Mouse (Mus musculus): ENCODE data around the gene Zwilch. TPM values are rescaled to one million over a fixed set of nuclear protein-coding genes. Genes with fewer than 3 reads are reported as not detected.
"Not testable (repeated sequence)": the region's sequence is repeated elsewhere in the genome, so short reads cannot be mapped to it uniquely, and the experiment has no call there.

Gene Zwilch
- polyA plus RNA-seq, 1 experiment from 2014 or later = 24.0 TPM

GRCm38 (mm10) chr9:64195554-64195953, 22.6 kb upstream of the Zwilch start:
- Histone ChIP-seq H3K27me3 (ENCODE audit: control insufficient read depth, insufficient read depth, low read length) (no peaks in the 10 kb centered on the region), H3K27ac (ENCODE audit: low read depth, low read length) (no peak overlapping the region), H3K36me3 (ENCODE audit: control insufficient read depth, insufficient read depth, low read length) (peaks cover 4% of the 10 kb centered on the region; the same call in 1 of the 2 replicates), H3K9ac (ENCODE audit: low read length) (no peak overlapping the region), H3K4me2 (ENCODE audit: low read depth) (no peak overlapping the region), H3K4me3 (ENCODE audit: low read depth, low read length) (no peak overlapping the region), H3K4me1 (ENCODE audit: control insufficient read depth, insufficient read depth, low read length) (no peaks in the 10 kb centered on the region), H3K9me3 (ENCODE audit: control insufficient read depth, low read length) (no peaks in the 10 kb centered on the region)
- ATAC-seq (ENCODE audit: insufficient read depth, low FRiP score, low TSS enrichment) (no peak), DNase-seq (ENCODE audit: low spot score) (no peak)
- 84% methylated on average over 4 of the region's 4 CpGs for WGBS

DNA sequence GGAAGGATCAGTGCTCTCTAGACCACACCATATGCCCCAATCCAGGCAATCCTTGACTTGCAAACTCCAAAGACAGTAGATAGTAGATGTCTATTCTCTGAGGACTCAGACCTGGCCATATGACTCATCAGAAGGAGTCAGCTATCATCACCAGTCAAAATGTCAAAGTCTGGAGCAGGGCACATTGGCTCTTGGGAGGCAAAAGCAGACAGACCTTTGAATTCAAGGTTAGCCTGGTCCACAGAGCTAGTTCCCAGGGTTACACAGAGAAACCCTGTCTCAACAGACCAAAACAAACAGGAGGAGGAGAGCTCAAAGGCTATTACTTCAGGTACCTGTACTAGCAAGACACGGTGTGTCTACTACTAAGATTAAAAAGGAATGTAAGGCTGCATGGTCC, 21.0 kb upstream of the Zwilch start:
- ATAC-seq (ENCODE audit: insufficient read depth, low FRiP score, low TSS enrichment) = no peak
- no peak overlapping the region for H3K9ac ChIP-seq (ENCODE audit: low read length)
- H3K4me1 ChIP-seq (ENCODE audit: control insufficient read depth, insufficient read depth, low read length) = no peaks in the 10 kb centered on the region
- H3K4me3 ChIP-seq (ENCODE audit: low read depth, low read length) = no peak overlapping the region
- no peak overlapping the region for H3K27ac ChIP-seq (ENCODE audit: low read depth, low read length)
- no peaks in the 10 kb centered on the region for H3K9me3 ChIP-seq (ENCODE audit: control insufficient read depth, low read length)
- no peaks in the 10 kb centered on the region for H3K27me3 ChIP-seq (ENCODE audit: control insufficient read depth, insufficient read depth, low read length)
- no peak overlapping the region for H3K4me2 ChIP-seq (ENCODE audit: low read depth)
- 92% methylated on average over 1 of the region's 1 CpGs for WGBS
- no peak for DNase-seq (ENCODE audit: low spot score)
- peaks cover 4% of the 10 kb centered on the region; the same call in 1 of the 2 replicates for H3K36me3 ChIP-seq (ENCODE audit: control insufficient read depth, insufficient read depth, low read length)

DNA sequence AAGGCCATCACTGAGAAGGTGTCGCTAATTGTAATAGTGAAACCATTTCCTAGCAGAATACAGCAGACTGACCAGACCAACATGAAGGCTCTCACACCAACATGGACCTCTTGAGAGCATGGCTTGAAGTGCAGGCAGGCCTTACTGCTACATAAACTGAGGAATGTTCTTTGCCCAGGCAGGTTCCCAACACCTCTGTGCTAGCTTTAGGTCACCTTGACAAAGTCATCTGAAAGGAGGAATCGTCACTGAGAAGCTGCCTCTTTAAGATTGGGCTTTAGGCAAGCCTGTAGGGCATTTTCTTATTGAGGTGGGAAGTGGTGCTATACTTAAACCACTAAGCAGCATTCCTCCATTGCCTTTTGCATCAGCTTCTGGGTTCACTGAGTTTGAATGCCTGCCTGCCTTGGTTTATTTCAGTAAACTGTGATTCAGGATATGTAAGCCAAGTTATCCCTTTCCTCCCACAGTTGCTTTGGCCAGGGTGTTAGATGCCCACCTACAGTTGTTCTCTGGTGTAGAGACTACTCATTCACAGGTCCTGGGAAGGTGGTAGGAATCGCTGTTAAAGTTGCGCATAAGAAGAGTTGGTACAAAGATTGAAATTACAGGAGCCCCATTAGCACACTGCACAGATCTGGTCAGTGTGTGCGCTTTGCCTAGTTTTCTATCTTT, 11.4 kb upstream of the Zwilch start:
- Histone ChIP-seq H3K4me1 (ENCODE audit: control insufficient read depth, insufficient read depth, low read length) (0 out of 2 replicates have a peak, but pooled peaks cover 2% of the 10 kb centered on the region), H3K9me3 (ENCODE audit: control insufficient read depth, low read length) (no peaks in the 10 kb centered on the region), H3K36me3 (ENCODE audit: control insufficient read depth, insufficient read depth, low read length) (no peaks in the 10 kb centered on the region; the same call in 1 of the 2 replicates), H3K9ac (ENCODE audit: low read length) (no peak overlapping the region), H3K27me3 (ENCODE audit: control insufficient read depth, insufficient read depth, low read length) (no peaks in the 10 kb centered on the region), H3K4me2 (ENCODE audit: low read depth) (no peak overlapping the region), H3K27ac (ENCODE audit: low read depth, low read length) (no peak overlapping the region), H3K4me3 (ENCODE audit: low read depth, low read length) (no peak overlapping the region)
- 96% methylated on average over 5 of the region's 5 CpGs for WGBS
- no peak for DNase-seq (ENCODE audit: low spot score)
- no peak for ATAC-seq (ENCODE audit: insufficient read depth, low FRiP score, low TSS enrichment)

- H3K9ac ChIP-seq (ENCODE audit: low read length); H3K36me3 ChIP-seq (ENCODE audit: control insufficient read depth, insufficient read depth, low read length); H3K27me3 ChIP-seq (ENCODE audit: control insufficient read depth, insufficient read depth, low read length); H3K27ac ChIP-seq (ENCODE audit: low read depth, low read length); H3K4me3 ChIP-seq (ENCODE audit: low read depth, low read length); ATAC-seq (ENCODE audit: insufficient read depth, low FRiP score, low TSS enrichment); DNase-seq (ENCODE audit: low spot score); H3K9me3 ChIP-seq (ENCODE audit: control insufficient read depth, low read length); H3K4me1 ChIP-seq (ENCODE audit: control insufficient read depth, insufficient read depth, low read length); H3K4me2 ChIP-seq (ENCODE audit: low read depth): not testable (repeated sequence)
- 88% methylated on average over 5 of the region's 5 CpGs for WGBS
These were observed 10.4 kb upstream of the Zwilch start for GRCm38 (mm10) chr9:64183295-64183694.

DNA sequence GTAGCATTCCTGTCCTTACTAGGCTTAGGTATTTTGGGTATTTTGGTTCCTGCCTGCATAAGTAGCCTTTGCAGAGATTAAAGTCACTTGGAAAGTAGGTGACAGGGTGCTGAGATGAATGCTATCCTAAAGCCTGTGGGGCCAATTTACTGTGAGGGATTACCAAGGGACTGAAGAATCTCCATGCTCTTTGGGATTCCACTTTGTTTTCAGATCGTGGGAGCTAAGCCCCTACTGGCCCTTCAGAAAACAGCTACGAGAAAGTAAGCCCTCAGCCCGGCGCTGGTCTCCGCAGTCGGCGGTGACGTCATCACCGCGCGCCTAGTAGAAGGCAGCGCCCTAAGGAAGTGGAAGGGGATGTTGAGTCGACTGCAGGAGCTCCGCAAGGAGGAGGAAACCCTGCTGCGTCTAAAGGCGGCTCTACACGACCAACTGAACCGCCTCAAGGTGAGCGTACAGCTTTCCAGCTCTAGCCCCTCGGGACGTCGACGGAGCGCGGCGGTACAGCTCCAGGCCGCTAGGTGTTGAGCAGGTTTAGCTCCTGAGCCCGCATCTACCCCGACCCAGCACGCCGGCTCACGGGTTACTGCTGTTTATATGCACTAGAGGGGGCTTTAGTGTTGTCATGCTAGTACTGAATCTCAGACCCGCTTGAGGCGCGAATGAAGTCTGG, 6.2 kb upstream of the Zwilch start, which contains the start of gene Snapc5:
Gene Snapc5 (plus strand): TSS at position 301 of the 673 bp plus-strand sequence.
- peak; percentile 96 for ATAC-seq (ENCODE audit: insufficient read depth, low FRiP score, low TSS enrichment)
- Histone ChIP-seq H3K36me3 (ENCODE audit: control insufficient read depth, insufficient read depth, low read length) (peaks cover 5% of the 10 kb centered on the region), H3K4me3 (ENCODE audit: low read depth, low read length) (peak within 1 kb of the TSS; percentile 54)

DNA sequence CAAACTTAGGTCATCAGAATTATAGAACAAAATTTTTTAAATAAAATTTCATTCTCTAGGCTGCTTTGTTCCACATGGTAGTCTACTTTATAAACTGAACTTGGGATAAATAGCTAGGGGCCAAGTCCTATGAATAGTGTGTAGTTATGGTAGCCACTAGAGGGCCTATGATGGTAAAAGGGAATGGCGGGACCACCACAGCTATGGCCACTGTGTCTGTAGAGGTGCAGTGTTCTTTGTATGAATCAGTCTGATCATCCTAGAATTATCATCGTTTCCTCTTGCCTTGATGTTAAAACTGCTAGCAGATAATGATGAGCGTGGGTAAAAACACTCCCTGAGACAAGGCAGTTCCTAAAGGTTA, 5.7 kb upstream of the Zwilch start:
- peaks cover 5% of the 10 kb centered on the region for H3K36me3 ChIP-seq (ENCODE audit: control insufficient read depth, insufficient read depth, low read length)
- 43% methylated on average over 3 of the region's 3 CpGs for WGBS
- no peaks in the 10 kb centered on the region for H3K27me3 ChIP-seq (ENCODE audit: control insufficient read depth, insufficient read depth, low read length)
- DNase-seq (ENCODE audit: low spot score) (peak; percentile 35), ATAC-seq (ENCODE audit: insufficient read depth, low FRiP score, low TSS enrichment) (peak; percentile 54; the same call in 1 of the 2 replicates)
- no peaks in the 10 kb centered on the region for H3K9me3 ChIP-seq (ENCODE audit: control insufficient read depth, low read length)
- H3K4me3 ChIP-seq (ENCODE audit: low read depth, low read length) = no peak overlapping the region
- peak overlapping the region; percentile 41 for H3K4me2 ChIP-seq (ENCODE audit: low read depth)
- 0 out of 2 replicates have a peak, but pooled peaks cover 2% of the 10 kb centered on the region for H3K4me1 ChIP-seq (ENCODE audit: control insufficient read depth, insufficient read depth, low read length)
- peak overlapping the region; percentile 47; the same call in 1 of the 2 replicates for H3K27ac ChIP-seq (ENCODE audit: low read depth, low read length)
- H3K9ac ChIP-seq (ENCODE audit: low read length) = no peak overlapping the region

More for the DNA sequence above, 6.2 kb upstream of the Zwilch start, which contains the start of gene Snapc5:
- Histone ChIP-seq H3K9ac (ENCODE audit: low read length) (peak within 1 kb of the TSS; percentile 59), H3K27me3 (ENCODE audit: control insufficient read depth, insufficient read depth, low read length) (no peaks in the 10 kb centered on the region), H3K9me3 (ENCODE audit: control insufficient read depth, low read length) (no peaks in the 10 kb centered on the region), H3K4me2 (ENCODE audit: low read depth) (peak within 1 kb of the TSS; percentile 41), H3K4me1 (ENCODE audit: control insufficient read depth, insufficient read depth, low read length) (0 out of 2 replicates have a peak, but pooled peaks cover 2% of the 10 kb centered on the region), H3K27ac (ENCODE audit: low read depth, low read length) (peak within 1 kb of the TSS; percentile 47)
- DNase-seq (ENCODE audit: low spot score) = peak; percentile 97
- under 1% methylated on average over 35 of the region's 35 CpGs for WGBS

DNA sequence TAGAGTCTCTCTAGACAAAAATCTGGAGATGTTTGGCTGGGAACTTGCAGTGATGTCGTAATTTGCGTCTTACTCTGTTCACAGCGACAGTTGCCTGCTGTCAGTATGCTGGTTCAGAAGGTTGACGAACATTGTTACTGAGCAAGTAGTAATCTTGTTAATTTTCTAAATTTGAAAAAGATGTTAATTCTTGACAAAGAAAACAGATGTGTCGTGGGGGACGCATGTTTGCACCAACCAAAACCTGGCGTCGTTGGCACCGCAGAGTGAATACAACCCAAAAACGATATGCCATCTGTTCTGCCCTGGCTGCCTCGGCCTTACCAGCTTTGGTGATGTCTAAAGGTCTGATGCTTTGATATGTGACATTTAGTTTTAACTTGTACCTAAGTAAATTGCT, 2.5 kb upstream of the Zwilch start:
- no peak overlapping the region for H3K27ac ChIP-seq (ENCODE audit: low read depth, low read length)
- H3K9me3 ChIP-seq (ENCODE audit: control insufficient read depth, low read length) = no peaks in the 10 kb centered on the region
- H3K4me2 ChIP-seq (ENCODE audit: low read depth) = no peak overlapping the region
- no peak overlapping the region for H3K9ac ChIP-seq (ENCODE audit: low read length)
- 90% methylated on average over 11 of the region's 11 CpGs for WGBS
- DNase-seq (ENCODE audit: low spot score) = no peak
- H3K4me1 ChIP-seq (ENCODE audit: control insufficient read depth, insufficient read depth, low read length) = 0 out of 2 replicates have a peak, but pooled peaks cover 2% of the 10 kb centered on the region
- no peak for ATAC-seq (ENCODE audit: insufficient read depth, low FRiP score, low TSS enrichment)
- peaks cover 5% of the 10 kb centered on the region for H3K36me3 ChIP-seq (ENCODE audit: control insufficient read depth, insufficient read depth, low read length)
- H3K27me3 ChIP-seq (ENCODE audit: control insufficient read depth, insufficient read depth, low read length) = no peaks in the 10 kb centered on the region
- no peak overlapping the region for H3K4me3 ChIP-seq (ENCODE audit: low read depth, low read length)

GRCm38 (mm10) chr9:64174766-64175165, 1.9 kb upstream of the Zwilch start:
- H3K9ac ChIP-seq (ENCODE audit: low read length) = no peak overlapping the region
- H3K27me3 ChIP-seq (ENCODE audit: control insufficient read depth, insufficient read depth, low read length) = no peaks in the 10 kb centered on the region
- WGBS = 75% methylated on average over 8 of the region's 8 CpGs
- no peak for ATAC-seq (ENCODE audit: insufficient read depth, low FRiP score, low TSS enrichment)
- H3K4me1 ChIP-seq (ENCODE audit: control insufficient read depth, insufficient read depth, low read length) = 0 out of 2 replicates have a peak, but pooled peaks cover under 1% of the 10 kb centered on the region
- no peaks in the 10 kb centered on the region for H3K9me3 ChIP-seq (ENCODE audit: control insufficient read depth, low read length)
- DNase-seq (ENCODE audit: low spot score) = no peak
- H3K36me3 ChIP-seq (ENCODE audit: control insufficient read depth, insufficient read depth, low read length) = peaks cover 5% of the 10 kb centered on the region
- H3K4me2 ChIP-seq (ENCODE audit: low read depth) = peak overlapping the region; percentile 89
- peak overlapping the region; percentile 68; the same call in 1 of the 2 replicates for H3K4me3 ChIP-seq (ENCODE audit: low read depth, low read length)
- H3K27ac ChIP-seq (ENCODE audit: low read depth, low read length) = no peak overlapping the region
